Mouse (Mus musculus): Measurements from ENCODE around the gene Gpatch8. TPM values are rescaled to one million over a fixed set of nuclear protein-coding genes. Genes with fewer than 3 reads are reported as not detected.

Gpatch8 gene
- total and polyA plus RNA-seq, 3 experiments: 17.9 to 29.7 (median 25.8) TPM

- Histone ChIP-seq H3K9ac (ENCODE audit: control insufficient read depth, low read depth, low read length, poor library complexity, severe bottlenecking) (no peak overlapping the region), H3K36me3 (ENCODE audit: control insufficient read depth in 1 of 2, insufficient read depth in 2 of 2, low read length in 2 of 2) (peaks cover 0 to 3% of the 10 kb centered on the region in 2 experiments; a peak in 1 of 4 replicates), H3K79me2 (ENCODE audit: control insufficient read depth, insufficient read depth, low read length, poor library complexity) (no peaks in the 10 kb centered on the region; the same call in 1 of the 2 replicates), H3K27ac (ENCODE audit: control insufficient read depth, low read depth, low read length) (no peak overlapping the region), H3K4me1 (ENCODE audit: control insufficient read depth in 1 of 2, insufficient read depth in 2 of 2, low read length in 2 of 2) (no peaks in the 10 kb centered on the region), H3K4me3 (ENCODE audit: control insufficient read depth in 1 of 2, insufficient read depth in 1 of 2, low read depth in 2 of 2, low read length in 2 of 2) (no peak overlapping the region), H3K9me3 (replicated peaks; ENCODE audit: insufficient read depth, low read length) (no peaks in the 10 kb centered on the region), H3K27me3 (ENCODE audit: control insufficient read depth in 1 of 2, insufficient read depth in 2 of 2, low read length in 2 of 2) (peaks cover 22 to 35% of the 10 kb centered on the region in 2 experiments)
- TF ChIP-seq POLR2AphosphoS5 (IDR thresholded peaks at IDR 0.05; ENCODE audit: borderline replicate concordance, low read depth, low read length) (no peak), NRF1 (IDR thresholded peaks at IDR 0.05; ENCODE audit: insufficient read depth, low read depth, low read length, poor library complexity, severe bottlenecking) (no peak), MAZ (IDR thresholded peaks at IDR 0.05; ENCODE audit: low read depth, low read length) (no peak), MYB (IDR thresholded peaks at IDR 0.05; ENCODE audit: low read depth, low read length) (no peak), NELFE (IDR thresholded peaks at IDR 0.05; ENCODE audit: low read depth, low read length) (no peak)
- DNase-seq (ENCODE audit: low read depth, low spot score): no peak
Measured at GRCm38 (mm10) chr11:102581281-102582015, 25.3 kb upstream of the Gpatch8 start.

GRCm38 (mm10) chr11:102580034-102580330, 23.8 kb upstream of the Gpatch8 start:
- no peak for TF ChIP-seq CHD1 (IDR thresholded peaks at IDR 0.05; ENCODE audit: low read depth, low read length)
- no peak for TF ChIP-seq MEF2A (IDR thresholded peaks at IDR 0.05; ENCODE audit: extremely low read depth, insufficient replicate concordance, low read depth, low read length, poor library complexity, severe bottlenecking)
- TF ChIP-seq ELF1 (IDR thresholded peaks at IDR 0.05; ENCODE audit: low read depth, low read length): no peak
- no peak for TF ChIP-seq USF1 (IDR thresholded peaks at IDR 0.05; ENCODE audit: low read depth, low read length)
- TF ChIP-seq USF2 (IDR thresholded peaks at IDR 0.05; ENCODE audit: borderline replicate concordance in 1 of 2, insufficient read depth in 1 of 2, low read depth in 1 of 2, low read length in 2 of 2): no peak
- TF ChIP-seq MAZ (IDR thresholded peaks at IDR 0.05; ENCODE audit: low read depth, low read length): no peak
- TF ChIP-seq POLR2AphosphoS5 (IDR thresholded peaks at IDR 0.05; ENCODE audit: borderline replicate concordance, low read depth, low read length): no peak
- no peak for TF ChIP-seq GABPA (IDR thresholded peaks at IDR 0.05; ENCODE audit: low read depth, low read length)
- no peak for TF ChIP-seq BHLHE40 (IDR thresholded peaks at IDR 0.05; ENCODE audit: borderline replicate concordance, low read depth, low read length)
- TF ChIP-seq MXI1 (IDR thresholded peaks at IDR 0.05; ENCODE audit: low read depth, low read length): no peak
- no peak for TF ChIP-seq ZMIZ1 (IDR thresholded peaks at IDR 0.05; ENCODE audit: low read depth, low read length)
- TF ChIP-seq ZKSCAN1 (IDR thresholded peaks at IDR 0.05; ENCODE audit: low read depth, low read length): no peak
- no peak for TF ChIP-seq EP300 (IDR thresholded peaks at IDR 0.05; ENCODE audit: low read depth in 1 of 2, low read length in 2 of 2)
- Histone ChIP-seq H3K9me3 (replicated peaks; ENCODE audit: insufficient read depth, low read length) (no peaks in the 10 kb centered on the region), H3K36me3 (ENCODE audit: control insufficient read depth in 1 of 2, insufficient read depth in 2 of 2, low read length in 2 of 2) (peaks cover 0 to 6% of the 10 kb centered on the region in 2 experiments; a peak in 2 of 4 replicates), H3K79me2 (ENCODE audit: control insufficient read depth, insufficient read depth, low read length, poor library complexity) (no peaks in the 10 kb centered on the region; the same call in 1 of the 2 replicates), H3K27me3 (ENCODE audit: control insufficient read depth in 1 of 2, insufficient read depth in 2 of 2, low read length in 2 of 2) (peaks cover 16 to 32% of the 10 kb centered on the region in 2 experiments), H3K4me3 (ENCODE audit: control insufficient read depth in 1 of 2, insufficient read depth in 1 of 2, low read depth in 2 of 2, low read length in 2 of 2) (no peak overlapping the region), H3K9ac (ENCODE audit: control insufficient read depth, low read depth, low read length, poor library complexity, severe bottlenecking) (no peak overlapping the region), H3K4me1 (ENCODE audit: control insufficient read depth in 1 of 2, insufficient read depth in 2 of 2, low read length in 2 of 2) (peaks cover 2 to 3% of the 10 kb centered on the region in 2 experiments; a peak in 2 of 4 replicates), H3K27ac (ENCODE audit: control insufficient read depth, low read depth, low read length) (no peak overlapping the region)
- no peak for DNase-seq (ENCODE audit: low read depth, low spot score)
